Mouse (Mus musculus) CD4-positive, CD25-positive, alpha-beta regulatory T cell, adult 2 months (primary cell): Measurements from ENCODE around the gene Vars2.
A peak's percentile ranks its signal among the peaks of the same experiment; 100 is the strongest.

Experiments used
- DNase-seq: peaks from one replicate; pipeline ENCODE4 v3.0.0-alpha.2; 2012; ENCODE audit warnings: low read depth, low spot score

Vars2 gene

GRCm38 (mm10) chr17:35667334-35668065 lies at the start of gene Vars2:
Gene Vars2, minus strand, starts transcription at chr17:35667592.
- peak; percentile 98 for DNase-seq

- no peak for DNase-seq
Observed at GRCm38 (mm10) chr17:35717080-35717479, 49.7 kb upstream of the Vars2 start.

GRCm38 (mm10) chr17:35716114-35716513 lies 48.7 kb upstream of the Vars2 start:
- DNase-seq, result no peak

GRCm38 (mm10) chr17:35710705-35711347 lies 43.4 kb upstream of the Vars2 start:
- no peak for DNase-seq

DNA sequence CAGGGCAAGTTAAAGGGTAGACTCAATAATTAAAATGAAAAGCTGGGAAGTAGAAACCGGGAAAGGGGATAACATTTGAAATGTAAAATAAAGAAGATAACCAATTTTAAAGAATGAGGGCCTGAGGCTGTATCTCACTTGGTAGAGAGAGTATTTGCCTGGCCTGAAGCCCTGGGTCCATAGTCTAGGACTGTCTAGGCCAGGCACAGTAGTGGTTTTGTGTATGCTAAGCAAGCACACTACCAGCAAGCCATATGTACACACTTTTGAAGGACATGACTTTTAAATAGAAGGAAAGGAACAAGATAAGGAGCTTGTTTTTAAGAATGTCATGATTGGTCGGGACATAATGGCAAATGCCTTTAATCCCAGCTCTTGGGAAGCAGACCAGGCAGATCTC lies 41.2 kb upstream of the Vars2 start:
- no peak for DNase-seq

GRCm38 (mm10) chr17:35707929-35708328 lies 40.5 kb upstream of the Vars2 start:
- peak; percentile 67 for DNase-seq

DNA sequence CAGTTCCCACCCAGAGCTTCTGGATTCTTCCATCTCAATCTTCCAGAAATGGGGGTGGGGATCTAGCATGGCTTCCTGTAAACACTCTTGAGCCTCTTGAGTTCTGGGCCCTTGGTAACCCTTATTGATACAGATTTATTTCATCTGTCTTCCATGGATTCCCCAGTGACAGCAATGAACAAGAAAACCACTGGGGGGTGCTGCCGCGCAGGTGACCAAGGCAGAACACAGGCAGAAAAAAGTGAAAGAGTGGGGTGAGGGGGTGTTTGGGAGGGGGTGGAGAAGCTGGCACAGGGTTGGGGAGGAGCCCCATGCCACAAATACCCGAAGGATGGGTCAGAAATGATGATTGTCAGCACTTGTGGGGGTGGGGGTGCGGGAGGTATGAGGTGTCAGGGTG lies 38.4 kb upstream of the Vars2 start:
- peak; percentile 81 for DNase-seq

DNA sequence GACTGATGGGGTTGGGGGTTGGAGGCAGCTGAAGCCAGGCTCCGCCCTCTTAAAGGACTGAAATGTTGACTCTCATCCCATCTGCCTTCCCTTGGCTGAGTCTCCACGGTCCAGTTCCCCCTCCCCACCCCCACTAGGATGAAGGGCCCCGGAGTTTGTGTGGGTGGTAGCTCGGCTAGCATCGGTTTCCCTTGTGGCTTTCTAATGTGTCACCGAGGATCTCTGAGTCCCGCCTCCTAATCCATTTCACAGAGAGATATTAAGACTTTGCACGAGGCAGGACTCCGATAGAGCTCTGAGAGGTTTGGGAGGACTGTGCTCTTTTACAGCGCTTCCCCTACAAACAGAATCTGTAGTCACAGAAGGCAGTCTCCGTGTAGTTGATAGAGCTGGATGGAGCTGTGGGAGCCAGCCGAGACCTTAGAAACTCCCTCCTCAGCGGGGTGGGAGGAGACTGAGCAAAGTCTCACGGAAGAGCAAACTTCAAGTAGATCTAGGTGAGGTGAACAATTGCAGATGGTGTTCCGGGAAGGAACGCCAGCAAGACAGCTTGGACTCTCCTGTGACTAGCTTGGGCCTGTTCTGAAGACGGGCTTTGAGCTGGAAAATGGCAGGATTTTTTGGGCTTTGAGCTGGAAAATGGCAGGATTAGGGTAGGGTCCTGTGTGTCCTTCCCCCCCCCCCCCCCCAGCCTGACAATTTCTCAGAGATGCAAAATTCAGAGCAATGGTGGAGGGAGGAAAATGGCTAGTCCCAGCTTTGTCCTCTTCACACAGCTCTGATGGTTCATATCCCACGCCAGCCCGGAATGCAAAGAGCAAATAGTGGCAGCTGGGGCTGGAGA lies 37.5 kb upstream of the Vars2 start, which contains the start of gene Ddr1:
TSS of gene Ddr1 (minus strand) at position 1 of the 844 bp plus-strand sequence.
- DNase-seq, result peak; percentile 76

GRCm38 (mm10) chr17:35703751-35704271 lies 36.4 kb upstream of the Vars2 start:
- DNase-seq, result peak; percentile 17

- DNase-seq, result no peak
Observed at GRCm38 (mm10) chr17:35703065-35703464, 35.7 kb upstream of the Vars2 start.

DNA sequence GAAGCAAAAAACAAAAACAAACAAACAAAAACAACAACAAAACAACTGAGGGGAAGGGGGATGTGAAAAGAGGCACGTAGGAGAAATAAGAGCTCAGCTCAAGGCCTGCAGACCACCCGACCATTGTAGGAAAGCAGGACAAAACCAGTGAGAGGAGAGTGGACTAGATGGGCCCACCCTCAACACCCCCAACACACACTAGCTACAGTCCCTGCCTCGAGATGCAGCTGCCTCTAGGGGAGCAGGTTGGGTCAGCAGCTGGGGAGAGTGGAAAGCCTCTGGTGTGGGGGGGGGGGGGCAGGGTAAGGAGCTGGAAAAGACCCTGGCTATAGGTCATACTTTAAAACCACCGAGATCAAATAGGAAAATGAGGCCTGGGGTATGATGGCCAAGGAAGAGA lies 35.2 kb upstream of the Vars2 start:
- no peak for DNase-seq

DNA sequence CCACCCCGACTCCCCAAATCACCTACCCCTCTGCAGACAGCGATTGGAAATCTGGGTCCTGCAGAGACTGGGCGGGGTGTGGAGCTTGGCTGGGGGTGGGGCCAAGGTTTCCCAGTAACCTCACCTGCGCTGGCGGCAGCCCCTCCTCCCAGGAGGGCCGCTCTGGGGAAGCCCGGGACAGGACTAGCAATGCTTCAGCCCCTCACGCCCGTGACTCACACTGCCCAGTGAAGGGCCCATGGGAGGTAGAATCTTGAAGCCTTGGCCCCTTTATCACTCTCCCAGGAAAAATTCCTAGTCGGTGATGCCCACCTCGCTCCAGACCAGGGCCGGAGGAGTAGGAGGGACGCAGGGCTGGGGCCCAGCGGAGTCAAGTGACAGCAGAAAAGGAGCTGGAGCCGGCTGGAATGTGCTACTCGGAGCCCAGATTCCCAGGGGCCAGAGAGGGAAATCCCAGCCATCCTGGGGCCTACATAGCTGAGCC lies 34.6 kb upstream of the Vars2 start:
- DNase-seq, result peak; percentile 18

DNA sequence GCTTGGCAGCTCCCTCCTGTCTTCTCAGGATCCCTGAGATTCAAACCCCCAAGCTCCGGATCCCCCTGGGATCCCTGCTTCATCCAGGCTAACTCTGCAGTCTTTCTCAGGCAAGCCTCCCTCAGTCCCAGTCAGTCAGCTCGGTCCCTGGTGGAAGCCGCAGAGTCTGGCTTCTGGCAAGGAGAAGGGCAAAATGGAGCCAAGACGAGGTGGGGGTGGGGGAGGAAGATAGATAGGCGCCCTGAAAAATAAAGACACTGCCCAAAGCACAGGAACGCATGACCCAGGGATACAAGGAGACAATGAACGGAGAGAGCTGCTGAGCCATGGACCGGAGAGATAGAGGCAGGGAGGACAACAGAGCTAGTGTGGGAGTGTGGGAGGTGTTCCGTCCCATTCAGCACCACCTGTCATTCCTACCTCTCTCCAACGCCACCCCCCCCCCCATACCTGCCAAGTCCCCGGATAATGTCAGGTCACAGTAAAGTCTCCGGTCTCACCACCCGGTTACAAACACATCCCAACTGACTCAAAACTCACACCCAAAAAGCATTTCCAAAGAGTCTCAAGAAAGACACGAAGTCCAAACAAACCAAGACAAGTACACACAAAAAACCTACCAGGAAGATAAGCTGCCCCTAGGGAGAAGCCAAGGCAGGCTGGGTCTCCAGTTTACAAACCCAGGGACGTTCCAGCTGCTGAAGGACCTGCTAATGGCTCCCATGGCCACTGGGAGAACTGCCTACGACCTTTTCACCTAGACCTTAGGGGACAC lies 34.0 kb upstream of the Vars2 start:
- DNase-seq, result peak; percentile 20

DNA sequence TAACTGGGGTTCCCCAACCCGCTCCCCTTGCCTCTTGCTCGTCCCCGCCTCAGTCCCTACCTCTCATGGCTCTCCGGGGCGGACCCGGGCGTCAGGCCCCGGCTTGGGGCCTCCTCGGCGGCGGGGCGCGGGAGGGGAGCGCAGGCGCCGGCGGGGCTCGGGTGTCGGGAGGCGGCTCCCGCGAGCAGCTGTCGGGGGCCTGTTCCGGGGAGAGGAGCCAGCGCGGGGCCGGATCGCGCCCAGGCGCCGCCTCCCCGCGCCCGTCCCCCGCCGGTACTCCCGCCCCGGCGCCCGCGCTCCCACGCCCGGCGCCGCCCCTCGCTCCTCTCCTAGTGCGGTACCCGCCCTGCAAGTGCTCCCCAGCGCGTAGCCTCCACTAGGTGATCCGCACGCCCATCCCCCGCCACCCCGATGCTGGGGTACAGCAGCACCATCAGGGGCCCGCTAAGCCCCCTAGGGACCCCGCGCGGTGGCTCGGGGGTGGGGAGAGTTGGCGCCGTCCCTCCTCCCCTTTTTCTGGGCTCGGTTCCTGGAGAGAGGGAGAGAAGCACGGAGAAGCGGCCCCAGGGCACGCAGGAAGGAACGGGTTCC lies 33.1 kb upstream of the Vars2 start:
- peak; percentile 78 for DNase-seq

DNA sequence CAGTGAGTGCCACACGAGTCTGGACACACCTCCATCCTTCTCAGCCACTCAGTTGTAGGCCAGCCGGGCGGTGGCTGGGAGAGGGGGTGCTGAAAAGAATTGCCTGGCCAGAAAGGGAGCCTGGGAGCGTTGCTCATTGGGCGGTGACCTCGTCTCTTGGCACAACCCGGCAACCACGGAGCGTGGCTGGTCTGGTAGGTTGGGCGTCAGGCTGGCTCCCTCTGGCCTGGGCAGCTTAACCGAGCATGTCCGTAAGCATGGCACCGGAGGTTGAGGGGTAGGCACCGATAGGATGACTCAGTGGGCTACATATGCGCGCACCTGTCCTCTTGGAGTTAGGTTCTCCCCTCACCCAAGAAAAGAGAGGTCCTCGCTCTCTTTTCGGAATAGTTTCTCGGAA lies 32.5 kb upstream of the Vars2 start:
- peak; percentile 31 for DNase-seq

- DNase-seq, result no peak
Observed at GRCm38 (mm10) chr17:35698501-35698883, 31.1 kb upstream of the Vars2 start.

DNA sequence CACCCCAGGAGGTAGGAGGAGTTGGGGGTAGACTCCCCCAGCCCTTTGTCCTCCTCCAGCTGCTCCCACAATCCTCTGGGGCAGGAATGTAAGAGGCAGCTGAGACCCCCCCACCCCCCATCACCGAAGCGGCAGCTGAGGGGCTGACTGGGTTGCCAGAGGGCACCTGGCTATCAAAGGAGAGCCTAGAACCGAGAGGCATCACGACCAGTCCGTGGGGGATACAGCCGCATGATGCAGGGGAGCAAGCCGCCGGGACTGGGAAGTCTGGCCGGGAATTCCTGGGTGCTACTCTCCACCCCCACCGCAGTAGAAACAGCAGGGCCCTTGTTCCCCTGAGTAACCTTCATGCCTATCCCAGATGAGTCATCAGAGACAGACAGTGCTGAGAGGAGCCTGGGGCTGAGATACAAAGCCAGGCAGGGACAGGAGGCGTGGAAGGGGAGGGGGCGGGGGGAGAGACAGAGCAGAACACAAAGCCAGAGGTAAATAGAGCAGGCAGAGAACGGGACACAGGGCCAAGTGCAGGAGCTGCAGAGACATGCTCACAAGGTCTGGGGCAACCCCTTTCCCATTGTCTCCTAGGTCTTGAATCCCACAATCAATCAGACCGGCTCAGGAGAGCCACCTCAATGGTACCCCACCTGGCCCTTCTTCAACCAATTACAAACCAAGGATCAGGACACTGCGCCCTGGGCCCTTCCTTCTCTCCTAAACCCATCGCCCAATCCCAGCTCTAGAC lies 30.5 kb upstream of the Vars2 start:
- peak; percentile 26 for DNase-seq

DNA sequence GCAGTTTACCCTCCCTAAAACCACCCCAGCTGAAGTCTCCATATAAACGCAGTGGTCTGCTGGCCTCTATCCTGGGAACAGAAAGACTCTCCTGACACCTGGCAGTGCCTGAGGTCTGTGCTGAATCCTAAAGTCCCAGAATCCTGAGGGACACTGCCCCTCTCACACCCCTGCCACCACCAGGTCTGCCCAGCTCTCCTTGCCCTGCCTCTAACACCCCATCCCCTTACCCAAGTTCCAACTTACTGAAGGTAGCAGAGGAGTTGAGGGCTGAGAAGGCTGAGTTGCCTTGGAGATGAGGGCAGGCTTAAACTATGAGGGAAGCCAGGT lies 30.0 kb upstream of the Vars2 start:
- no peak for DNase-seq

DNA sequence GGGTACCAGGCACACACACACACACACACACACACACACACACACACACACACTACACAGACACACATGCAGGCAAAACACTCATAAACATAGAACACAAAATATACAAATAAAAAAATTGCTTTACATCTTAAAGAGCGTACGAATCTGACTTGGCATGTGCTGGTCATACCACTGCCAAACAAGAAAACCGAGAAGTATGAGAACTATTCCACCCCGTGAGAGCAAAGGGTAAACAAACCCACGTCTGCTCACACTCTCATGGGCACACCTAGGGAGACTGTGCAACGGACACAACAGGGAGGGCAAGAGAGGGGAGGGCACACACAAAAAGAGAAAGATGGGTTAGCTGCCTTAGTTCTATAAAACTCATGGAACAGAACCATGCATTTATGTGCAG lies 29.3 kb upstream of the Vars2 start:
- DNase-seq, result no peak

DNA sequence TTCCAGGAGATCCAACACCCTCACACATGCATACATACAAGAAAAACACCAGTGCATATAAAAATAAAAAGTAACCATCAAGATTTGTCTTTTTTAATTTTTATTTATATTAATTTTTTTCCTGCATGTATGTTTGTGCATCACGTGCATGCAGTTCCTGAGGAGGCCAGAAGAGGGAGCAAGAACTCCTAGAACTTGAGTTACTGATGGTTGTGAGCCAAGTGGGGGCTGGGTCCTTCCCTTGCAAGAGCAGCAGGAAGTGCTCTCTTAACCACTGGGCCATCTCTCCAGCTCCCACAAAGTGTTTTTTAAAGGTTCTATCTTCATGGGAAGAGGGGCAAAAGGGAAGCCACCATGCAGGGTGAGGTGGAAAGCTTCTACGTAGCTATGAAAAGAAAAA lies 27.9 kb upstream of the Vars2 start:
- DNase-seq, result peak; percentile 67
